In genomic region chr17:26953201-26953600, GRCm38 (mm10) we compare ENCODE assay signal across 10 mouse cellular contexts. TPM values are rescaled to one million over a fixed set of nuclear protein-coding genes. Genes with fewer than 3 reads are reported as not detected.
DNase-seq lines count a peak whose midpoint lies in the region; ATAC-seq lines count a peak whose summit lies in the region.
"Had no signal": no experiment of that assay in that cellular context is flagged by ENCODE, and none has a peak within 500 bp of the region (broad histone marks: within the 10 kb centered on the region; RNA-seq: fewer than 3 reads in every experiment).

No protein-coding gene starts in this region.

- ATAC-seq in kidney, embryonic 15.5 days (replicated peaks; ENCODE audit: low FRiP score) = no peak
- ATAC-seq in embryonic facial prominence, embryonic 15.5 days (ENCODE audit: insufficient number of reproducible peaks, low FRiP score, low TSS enrichment, low read depth) = no peak
- no peak for ATAC-seq in hindbrain, embryonic 13.5 days (ENCODE audit: low FRiP score)
- no peak for ATAC-seq in midbrain, embryonic 13.5 days
- ATAC-seq in inflammation-experienced regulatory T-cells, adult 6 months = no peak

- no peaks in the 10 kb centered on the region for H3K9me3 ChIP-seq in kidney, embryonic 15.5 days (replicated peaks)
- H3K9me3 ChIP-seq in embryonic facial prominence, embryonic 15.5 days (replicated peaks) = no peaks in the 10 kb centered on the region
- no peaks in the 10 kb centered on the region for H3K9me3 ChIP-seq in hindbrain, embryonic 13.5 days
- H3K9me3 ChIP-seq in midbrain, embryonic 13.5 days = no peaks in the 10 kb centered on the region

- H3K4me2 ChIP-seq in kidney, embryonic 15.5 days = peak overlapping the region; percentile 68
- peak overlapping the region; percentile 59; the same call in 1 of the 2 replicates for H3K4me2 ChIP-seq in embryonic facial prominence, embryonic 15.5 days (replicated peaks)
- H3K4me2 ChIP-seq in hindbrain, embryonic 13.5 days = peak overlapping the region; percentile 85
- peak overlapping the region; percentile 88 for H3K4me2 ChIP-seq in midbrain, embryonic 13.5 days (replicated peaks)

- peaks cover 40% of the 10 kb centered on the region for H3K36me3 ChIP-seq in kidney, embryonic 15.5 days
- peaks cover 31% of the 10 kb centered on the region for H3K36me3 ChIP-seq in embryonic facial prominence, embryonic 15.5 days
- peaks cover 37% of the 10 kb centered on the region for H3K36me3 ChIP-seq in hindbrain, embryonic 13.5 days
- H3K36me3 ChIP-seq in midbrain, embryonic 13.5 days = peaks cover 38% of the 10 kb centered on the region

- H3K9ac ChIP-seq in kidney, embryonic 15.5 days = peak overlapping the region; percentile 43; the same call in 1 of the 2 replicates
- no peak overlapping the region for H3K9ac ChIP-seq in embryonic facial prominence, embryonic 15.5 days
- H3K9ac ChIP-seq in hindbrain, embryonic 13.5 days = peak overlapping the region; percentile 89
- H3K9ac ChIP-seq in midbrain, embryonic 13.5 days (replicated peaks) = peak overlapping the region; percentile 92

- H3K27me3 ChIP-seq in kidney, embryonic 15.5 days = no peaks in the 10 kb centered on the region
- no peaks in the 10 kb centered on the region for H3K27me3 ChIP-seq in embryonic facial prominence, embryonic 15.5 days
- no peaks in the 10 kb centered on the region for H3K27me3 ChIP-seq in hindbrain, embryonic 13.5 days
- no peaks in the 10 kb centered on the region for H3K27me3 ChIP-seq in midbrain, embryonic 13.5 days

- no peak for DNase-seq in kidney, adult 8-10 months
- no peak for DNase-seq in right cerebral cortex, postnatal 4 days
- DNase-seq in thymus, adult 18-20 months = no peak
- DNase-seq: kidney, adult 2 months; lung, adult 2 months had no signal

- H3K4me1 ChIP-seq in kidney, embryonic 15.5 days = peaks cover 59% of the 10 kb centered on the region
- peaks cover 53% of the 10 kb centered on the region for H3K4me1 ChIP-seq in embryonic facial prominence, embryonic 15.5 days
- peaks cover 61% of the 10 kb centered on the region for H3K4me1 ChIP-seq in hindbrain, embryonic 13.5 days (replicated peaks)
- H3K4me1 ChIP-seq in midbrain, embryonic 13.5 days (replicated peaks) = peaks cover 59% of the 10 kb centered on the region

- 0 out of 2 replicates have a peak overlapping the region, but pooled peaks have one; percentile 32 for H3K27ac ChIP-seq in kidney, embryonic 15.5 days
- no peak overlapping the region for H3K27ac ChIP-seq in embryonic facial prominence, embryonic 15.5 days (replicated peaks)
- peak overlapping the region; percentile 85 for H3K27ac ChIP-seq in hindbrain, embryonic 13.5 days
- peak overlapping the region; percentile 56 for H3K27ac ChIP-seq in midbrain, embryonic 13.5 days

- WGBS in kidney, embryonic 15.5 days = 30% methylated on average over 6 of the region's 6 CpGs
- 31% methylated on average over 6 of the region's 6 CpGs for WGBS in embryonic facial prominence, embryonic 15.5 days
- 27% methylated on average over 6 of the region's 6 CpGs for WGBS in hindbrain, embryonic 13.5 days
- 17% methylated on average over 6 of the region's 6 CpGs for WGBS in midbrain, embryonic 13.5 days

- H3K4me3 ChIP-seq in kidney, embryonic 15.5 days (replicated peaks) = peak overlapping the region; percentile 47; the same call in 1 of the 2 replicates
- H3K4me3 ChIP-seq in embryonic facial prominence, embryonic 15.5 days (replicated peaks) = no peak overlapping the region
- H3K4me3 ChIP-seq in hindbrain, embryonic 13.5 days = peak overlapping the region; percentile 42
- H3K4me3 ChIP-seq in midbrain, embryonic 13.5 days (replicated peaks) = peak overlapping the region; percentile 74

RNA-seq across cellular contexts. Expression of gene Syngap1, which starts 12.1 kb away (rescaled TPM):
- polyA plus RNA-seq in kidney, embryonic 15.5 days (2015; fragmentation: Nextera tagmentation; extraction: Ambion mirVana) = 1.9 and 2.0 TPM in 2 replicates
- 2.2 and 3.2 TPM in 2 replicates for polyA plus RNA-seq in embryonic facial prominence, embryonic 15.5 days (2015; fragmentation: Nextera tagmentation; extraction: Ambion mirVana)
- polyA plus RNA-seq in hindbrain, embryonic 13.5 days (2015; fragmentation: Nextera tagmentation; extraction: Ambion mirVana) = 4.6 and 5.9 TPM in 2 replicates
- polyA plus RNA-seq in midbrain, embryonic 13.5 days (2015; fragmentation: Nextera tagmentation; extraction: Ambion mirVana) = 5.0 and 6.2 TPM in 2 replicates
- not detected for polyA plus RNA-seq in inflammation-experienced regulatory T-cells, adult 6 months (2017; shearing (Covaris generic))

RNA-seq across cellular contexts. Expression of gene Cuta, which starts 13.8 kb away (rescaled TPM):
- 192 and 203 TPM in 2 replicates for polyA plus RNA-seq in kidney, embryonic 15.5 days (2015; fragmentation: Nextera tagmentation; extraction: Ambion mirVana)
- 172 and 180 TPM in 2 replicates for polyA plus RNA-seq in embryonic facial prominence, embryonic 15.5 days (2015; fragmentation: Nextera tagmentation; extraction: Ambion mirVana)
- 133 and 148 TPM in 2 replicates for polyA plus RNA-seq in hindbrain, embryonic 13.5 days (2015; fragmentation: Nextera tagmentation; extraction: Ambion mirVana)
- polyA plus RNA-seq in midbrain, embryonic 13.5 days (2015; fragmentation: Nextera tagmentation; extraction: Ambion mirVana) = 145 and 148 TPM in 2 replicates
- 100 to 1,000 TPM; 132 to 166 (median 135) TPM for polyA plus RNA-seq in inflammation-experienced regulatory T-cells, adult 6 months (2017; shearing (Covaris generic))

RNA-seq across cellular contexts. Expression of gene Zbtb9, which starts 19.8 kb away (rescaled TPM):
- 18.4 and 20.0 TPM in 2 replicates for polyA plus RNA-seq in kidney, embryonic 15.5 days (2015; fragmentation: Nextera tagmentation; extraction: Ambion mirVana)
- polyA plus RNA-seq in embryonic facial prominence, embryonic 15.5 days (2015; fragmentation: Nextera tagmentation; extraction: Ambion mirVana) = 13.8 and 15.6 TPM in 2 replicates
- 17.8 and 18.0 TPM in 2 replicates for polyA plus RNA-seq in hindbrain, embryonic 13.5 days (2015; fragmentation: Nextera tagmentation; extraction: Ambion mirVana)
- 18.9 and 20.8 TPM in 2 replicates for polyA plus RNA-seq in midbrain, embryonic 13.5 days (2015; fragmentation: Nextera tagmentation; extraction: Ambion mirVana)
- polyA plus RNA-seq in inflammation-experienced regulatory T-cells, adult 6 months (2017; shearing (Covaris generic)) = 10 to 100 TPM in 1 of 3 experiments, 1 to 10 TPM in 2; 9.0 to 11.1 (median 9.3) TPM

RNA-seq across cellular contexts. Expression of gene Phf1, which starts 20.3 kb away (rescaled TPM):
- 7.0 and 8.7 TPM in 2 replicates for polyA plus RNA-seq in kidney, embryonic 15.5 days (2015; fragmentation: Nextera tagmentation; extraction: Ambion mirVana)
- 13.6 and 17.4 TPM in 2 replicates for polyA plus RNA-seq in embryonic facial prominence, embryonic 15.5 days (2015; fragmentation: Nextera tagmentation; extraction: Ambion mirVana)
- 17.9 and 19.2 TPM in 2 replicates for polyA plus RNA-seq in hindbrain, embryonic 13.5 days (2015; fragmentation: Nextera tagmentation; extraction: Ambion mirVana)
- 13.6 and 17.7 TPM in 2 replicates for polyA plus RNA-seq in midbrain, embryonic 13.5 days (2015; fragmentation: Nextera tagmentation; extraction: Ambion mirVana)
- polyA plus RNA-seq in inflammation-experienced regulatory T-cells, adult 6 months (2017; shearing (Covaris generic)) = 10 to 100 TPM in 2 of 3 experiments, 1 to 10 TPM in 1; 8.2 to 17.5 (median 14.2) TPM

RNA-seq across cellular contexts. Expression of gene Kifc5b, which starts 36.3 kb away (rescaled TPM):
- 9.0 and 9.3 TPM in 2 replicates for polyA plus RNA-seq in kidney, embryonic 15.5 days (2015; fragmentation: Nextera tagmentation; extraction: Ambion mirVana)
- 6.5 and 7.4 TPM in 2 replicates for polyA plus RNA-seq in embryonic facial prominence, embryonic 15.5 days (2015; fragmentation: Nextera tagmentation; extraction: Ambion mirVana)
- polyA plus RNA-seq in hindbrain, embryonic 13.5 days (2015; fragmentation: Nextera tagmentation; extraction: Ambion mirVana) = 3.6 and 4.5 TPM in 2 replicates
- 4.2 and 4.4 TPM in 2 replicates for polyA plus RNA-seq in midbrain, embryonic 13.5 days (2015; fragmentation: Nextera tagmentation; extraction: Ambion mirVana)
- 1 to 10 TPM; 1.2 to 5.3 (median 4.0) TPM for polyA plus RNA-seq in inflammation-experienced regulatory T-cells, adult 6 months (2017; shearing (Covaris generic))
